Mouse (Mus musculus) liver, embryonic 12.5 days (tissue): ENCODE data around the gene Rbmxl2. TPM values are rescaled to one million over a fixed set of nuclear protein-coding genes. Genes with fewer than 3 reads are reported as not detected.

Source experiments
- ATAC-seq: fragments of 200-750 bp; cut with Nextera tagmentation; 2 replicates; pipeline ENCODE4 v1.8.0; 2017; ENCODE audit warnings: moderate number of reproducible peaks, mild to moderate bottlenecking, moderate library complexity
- H3K27ac ChIP-seq: fragments of 300-500 bp; sonication (generic); 2 replicates; pipeline ENCODE4 v1.5.1; 2016; ENCODE audit warnings: mild to moderate bottlenecking
- H3K27me3 ChIP-seq: fragments of 300-500 bp; sonication (generic); replicated peaks from 2 replicates; pipeline ENCODE4 v1.6.1; 2016; ENCODE audit warnings: mild to moderate bottlenecking, moderate library complexity
- H3K36me3 ChIP-seq: fragments of 300-500 bp; sonication (generic); 2 replicates; pipeline ENCODE4 v1.6.1; 2016; ENCODE audit warnings: mild to moderate bottlenecking, moderate library complexity
- H3K4me1 ChIP-seq: fragments of 300-500 bp; sonication (generic); 2 replicates; pipeline ENCODE4 v1.6.1; 2016
- H3K4me2 ChIP-seq: fragments of 300-500 bp; sonication (generic); 2 replicates; pipeline ENCODE4 v1.6.1; 2016; ENCODE audit warnings: mild to moderate bottlenecking, moderate library complexity
- H3K4me3 ChIP-seq: fragments of 300-500 bp; sonication (generic); 2 replicates; pipeline ENCODE4 v1.5.1; 2016; ENCODE audit warnings: mild to moderate bottlenecking, moderate library complexity
- H3K9ac ChIP-seq: fragments of 300-500 bp; sonication (generic); 2 replicates; pipeline ENCODE4 v1.6.1; 2016; ENCODE audit warnings: mild to moderate bottlenecking, moderate library complexity
- H3K9me3 ChIP-seq: fragments of 300-500 bp; sonication (generic); replicated peaks from 2 replicates; pipeline ENCODE4 v1.6.1; 2016; ENCODE audit warnings: mild to moderate bottlenecking, moderate library complexity
- WGBS: fragments of 180-500 bp; shearing (Covaris S2); methylation state at CpG from one replicate; pipeline ENCODE4 v1.1.7; 2016; ENCODE audit not compliant: insufficient replicate concordance; 5-methylcytosine and 5-hydroxymethylcytosine counted together
- polyA plus RNA-seq: library from polyadenylated mRNA; unstranded; fragments of >200 nt; fragmentation: Nextera tagmentation; extraction: Ambion mirVana; gene quantifications from 2 replicates; pipeline ENCODE4 v1.2.1, GENCODE M21; 2016

The Rbmxl2 gene
- not detected in 2 replicates for polyA plus RNA-seq

GRCm38 (mm10) chr7:107209204-107209860, at the start of gene Rbmxl2:
TSS of gene Rbmxl2 (plus strand) at chr7:107209445.
- Histone ChIP-seq H3K4me1 (no peaks in the 10 kb centered on the region), H3K9ac (no peak within 1 kb of the TSS), H3K4me3 (peak within 1 kb of the TSS; percentile 3), H3K36me3 (no peaks in the 10 kb centered on the region), H3K9me3 (peaks cover 14% of the 10 kb centered on the region), H3K4me2 (0 out of 2 replicates have a peak within 1 kb of the TSS, but pooled peaks have one; percentile 6), H3K27me3 (peaks cover 39% of the 10 kb centered on the region), H3K27ac (no peak within 1 kb of the TSS)
- ATAC-seq, result no peak
- WGBS, result 31% methylated on average over 64 of the region's 70 CpGs

- Histone ChIP-seq H3K36me3 (no peaks in the 10 kb centered on the region), H3K9me3 (0 out of 2 replicates have a peak, but pooled peaks cover 5% of the 10 kb centered on the region), H3K4me3 (no peak within 1 kb of the TSS), H3K27ac (no peak within 1 kb of the TSS), H3K27me3 (no peaks in the 10 kb centered on the region), H3K4me1 (no peaks in the 10 kb centered on the region), H3K4me2 (no peak within 1 kb of the TSS), H3K9ac (no peak within 1 kb of the TSS)
- 68% methylated on average over 10 of the region's 10 CpGs for WGBS
- ATAC-seq, result no peak
Measured at GRCm38 (mm10) chr7:107166690-107167089, 42.6 kb upstream of the Rbmxl2 start, which contains the start of gene Nlrp14. TSS of gene Nlrp14 (plus strand) at chr7:107166990.

- no peak overlapping the region for H3K4me3 ChIP-seq
- H3K4me2 ChIP-seq, result no peak overlapping the region
- H3K27ac ChIP-seq, result no peak overlapping the region
- H3K9ac ChIP-seq, result no peak overlapping the region
- H3K27me3 ChIP-seq, result no peaks in the 10 kb centered on the region
- no peaks in the 10 kb centered on the region for H3K36me3 ChIP-seq
- WGBS, result 36% methylated on average over 2 of the region's 2 CpGs
- H3K9me3 ChIP-seq, result no peaks in the 10 kb centered on the region
- ATAC-seq, result no peak
- H3K4me1 ChIP-seq, result no peaks in the 10 kb centered on the region
Measured at GRCm38 (mm10) chr7:107180406-107180805, 28.8 kb upstream of the Rbmxl2 start.

GRCm38 (mm10) chr7:107201817-107202216, 7.4 kb upstream of the Rbmxl2 start:
- H3K4me3 ChIP-seq, result no peak overlapping the region
- no peak overlapping the region for H3K4me2 ChIP-seq
- no peak for ATAC-seq
- 26% methylated on average over 3 of the region's 3 CpGs for whole genome bisulfite sequencing
- no peak overlapping the region for H3K9ac ChIP-seq
- no peak overlapping the region for H3K27ac ChIP-seq
- H3K27me3 ChIP-seq, result no peaks in the 10 kb centered on the region
- H3K4me1 ChIP-seq, result no peaks in the 10 kb centered on the region
- no peaks in the 10 kb centered on the region for H3K36me3 ChIP-seq
- no peaks in the 10 kb centered on the region for H3K9me3 ChIP-seq

GRCm38 (mm10) chr7:107207843-107208242, 1.4 kb upstream of the Rbmxl2 start:
- H3K9me3 ChIP-seq, result peaks cover 14% of the 10 kb centered on the region
- no peaks in the 10 kb centered on the region for H3K36me3 ChIP-seq
- no peak overlapping the region for H3K4me3 ChIP-seq
- no peak overlapping the region for H3K27ac ChIP-seq
- H3K27me3 ChIP-seq, result peaks cover 39% of the 10 kb centered on the region
- no peak for ATAC-seq
- H3K4me1 ChIP-seq, result no peaks in the 10 kb centered on the region
- 71% methylated on average over 3 of the region's 3 CpGs for WGBS
- H3K9ac ChIP-seq, result no peak overlapping the region
- no peak overlapping the region for H3K4me2 ChIP-seq

- Histone ChIP-seq H3K4me1 (no peaks in the 10 kb centered on the region), H3K36me3 (no peaks in the 10 kb centered on the region), H3K27ac (no peak overlapping the region), H3K27me3 (peaks cover 39% of the 10 kb centered on the region), H3K4me3 (peak overlapping the region; percentile 3), H3K9ac (no peak overlapping the region), H3K4me2 (0 out of 2 replicates have a peak overlapping the region, but pooled peaks have one; percentile 6), H3K9me3 (peaks cover 14% of the 10 kb centered on the region)
- ATAC-seq, result no peak
- WGBS, result 23% methylated on average over 59 of the region's 77 CpGs
Measured at GRCm38 (mm10) chr7:107210126-107210576, 906 bp downstream of the Rbmxl2 start.

GRCm38 (mm10) chr7:107215723-107216122, 6.5 kb downstream of the Rbmxl2 start:
- peaks cover 10% of the 10 kb centered on the region for H3K27me3 ChIP-seq
- H3K4me2 ChIP-seq, result no peak overlapping the region
- no peaks in the 10 kb centered on the region for H3K4me1 ChIP-seq
- H3K9ac ChIP-seq, result no peak overlapping the region
- no peaks in the 10 kb centered on the region for H3K36me3 ChIP-seq
- no peak overlapping the region for H3K4me3 ChIP-seq
- H3K9me3 ChIP-seq, result no peaks in the 10 kb centered on the region
- no peak overlapping the region for H3K27ac ChIP-seq
- no peak for ATAC-seq

GRCm38 (mm10) chr7:107216845-107217244, 7.6 kb downstream of the Rbmxl2 start:
- no peaks in the 10 kb centered on the region for H3K27me3 ChIP-seq
- no peaks in the 10 kb centered on the region for H3K9me3 ChIP-seq
- H3K4me1 ChIP-seq, result no peaks in the 10 kb centered on the region
- no peak overlapping the region for H3K9ac ChIP-seq
- WGBS, result 49% methylated on average over 2 of the region's 2 CpGs
- ATAC-seq, result no peak
- H3K4me3 ChIP-seq, result no peak overlapping the region
- H3K36me3 ChIP-seq, result no peaks in the 10 kb centered on the region
- no peak overlapping the region for H3K4me2 ChIP-seq
- no peak overlapping the region for H3K27ac ChIP-seq

- no peak for ATAC-seq
- Histone ChIP-seq H3K4me2 (no peak overlapping the region), H3K27ac (no peak overlapping the region), H3K27me3 (no peaks in the 10 kb centered on the region), H3K9ac (no peak overlapping the region), H3K36me3 (no peaks in the 10 kb centered on the region), H3K4me1 (no peaks in the 10 kb centered on the region), H3K9me3 (no peaks in the 10 kb centered on the region), H3K4me3 (no peak overlapping the region)
- 48% methylated on average over 3 of the region's 3 CpGs for WGBS
Measured at GRCm38 (mm10) chr7:107236854-107237253, 27.6 kb downstream of the Rbmxl2 start.

- H3K4me2 ChIP-seq, result no peak overlapping the region
- no peak for ATAC-seq
- no peak overlapping the region for H3K27ac ChIP-seq
- no peak overlapping the region for H3K4me3 ChIP-seq
- H3K9me3 ChIP-seq, result no peaks in the 10 kb centered on the region
- H3K9ac ChIP-seq, result no peak overlapping the region
- H3K4me1 ChIP-seq, result no peaks in the 10 kb centered on the region
- no peaks in the 10 kb centered on the region for H3K36me3 ChIP-seq
- 73% methylated on average over 3 of the region's 3 CpGs for WGBS
- H3K27me3 ChIP-seq, result no peaks in the 10 kb centered on the region
Measured at GRCm38 (mm10) chr7:107237498-107237897, 28.3 kb downstream of the Rbmxl2 start.

GRCm38 (mm10) chr7:107241371-107241883, 32.2 kb downstream of the Rbmxl2 start:
- Histone ChIP-seq H3K4me3 (no peak overlapping the region), H3K9me3 (no peaks in the 10 kb centered on the region), H3K4me1 (no peaks in the 10 kb centered on the region), H3K9ac (no peak overlapping the region), H3K27ac (no peak overlapping the region), H3K27me3 (no peaks in the 10 kb centered on the region), H3K4me2 (no peak overlapping the region), H3K36me3 (no peaks in the 10 kb centered on the region)
- WGBS, result 73% methylated on average over 5 of the region's 5 CpGs
- ATAC-seq, result no peak

GRCm38 (mm10) chr7:107250211-107250985, 41.2 kb downstream of the Rbmxl2 start:
- H3K27me3 ChIP-seq, result no peaks in the 10 kb centered on the region
- no peaks in the 10 kb centered on the region for H3K9me3 ChIP-seq
- WGBS, result 60% methylated on average over 5 of the region's 5 CpGs
- H3K4me2 ChIP-seq, result no peak overlapping the region
- H3K9ac ChIP-seq, result no peak overlapping the region
- ATAC-seq, result no peak
- no peak overlapping the region for H3K4me3 ChIP-seq
- no peak overlapping the region for H3K27ac ChIP-seq
- H3K4me1 ChIP-seq, result no peaks in the 10 kb centered on the region
- no peaks in the 10 kb centered on the region for H3K36me3 ChIP-seq
